Mouse (Mus musculus) gastrocnemius, adult 8-10 months (tissue): ENCODE data around the gene Mpped1. TPM values are rescaled to one million over a fixed set of nuclear protein-coding genes. Genes with fewer than 3 reads are reported as not detected.

ENCODE experiments used
- DNase-seq, 2 experiments: peaks; one replicate each; pipeline ENCODE4 v3.0.0; 2022; ENCODE audit warnings: low spot score in 2 of 2
- total RNA-seq, 4 experiments: library from RNA; stranded (reverse); gene quantifications; 2 replicates each; pipeline ENCODE4 v1.2.4; 2022

Gene Mpped1
- total RNA-seq, 4 experiments from 2014 or later: not detected

- DNase-seq: no peak
These were observed 9.8 kb downstream of the Mpped1 start for GRCm38 (mm10) chr15:83789046-83789445.

GRCm38 (mm10) chr15:83796924-83797323 lies 17.7 kb downstream of the Mpped1 start:
- DNase-seq: no peak

GRCm38 (mm10) chr15:83798964-83799363 lies 19.7 kb downstream of the Mpped1 start:
- no peak for DNase-seq

GRCm38 (mm10) chr15:83801011-83801410 lies 21.7 kb downstream of the Mpped1 start:
- DNase-seq: no peak

GRCm38 (mm10) chr15:83814106-83814505 lies 34.8 kb downstream of the Mpped1 start:
- no peak for DNase-seq

GRCm38 (mm10) chr15:83828011-83828410 lies 48.7 kb downstream of the Mpped1 start:
- no peak for DNase-seq

- DNase-seq: no peak
These were observed 50.0 kb downstream of the Mpped1 start for GRCm38 (mm10) chr15:83829226-83829625.

- DNase-seq: no peak
These were observed 53.0 kb downstream of the Mpped1 start for GRCm38 (mm10) chr15:83832265-83832664.

- DNase-seq: no peak
These were observed 61.9 kb downstream of the Mpped1 start for GRCm38 (mm10) chr15:83840950-83841719.

- no peak for DNase-seq
These were observed 63.2 kb downstream of the Mpped1 start for GRCm38 (mm10) chr15:83842419-83842818.

GRCm38 (mm10) chr15:83842915-83843789 lies 63.9 kb downstream of the Mpped1 start:
- DNase-seq: no peak

- no peak for DNase-seq
These were observed 66.5 kb downstream of the Mpped1 start for GRCm38 (mm10) chr15:83845734-83846133.

GRCm38 (mm10) chr15:83846592-83846991 lies 67.3 kb downstream of the Mpped1 start:
- no peak for DNase-seq

GRCm38 (mm10) chr15:83847512-83847911 lies 68.2 kb downstream of the Mpped1 start:
- DNase-seq: no peak

- no peak for DNase-seq
These were observed 68.9 kb downstream of the Mpped1 start for GRCm38 (mm10) chr15:83848193-83848592.

- DNase-seq: no peak
These were observed 74.1 kb downstream of the Mpped1 start for GRCm38 (mm10) chr15:83853400-83853811.

- peak; percentile 24 to 43 for DNase-seq
These were observed 77.9 kb downstream of the Mpped1 start for GRCm38 (mm10) chr15:83857129-83857528.

- no peak for DNase-seq
These were observed 86.4 kb downstream of the Mpped1 start for GRCm38 (mm10) chr15:83865626-83866025.

- no peak for DNase-seq
These were observed 91.7 kb downstream of the Mpped1 start for GRCm38 (mm10) chr15:83870936-83871335.

GRCm38 (mm10) chr15:83877155-83877866 lies 98.0 kb downstream of the Mpped1 start:
- no peak for DNase-seq

- no peak for DNase-seq
These were observed 98.6 kb downstream of the Mpped1 start for GRCm38 (mm10) chr15:83877898-83878297.

GRCm38 (mm10) chr15:83879845-83880244 lies 100.6 kb downstream of the Mpped1 start:
- DNase-seq: no peak
